Mouse (Mus musculus) ES-Bruce4 (cell line): Measurements from ENCODE around the gene Map3k5.

Experiments
- CTCF ChIP-seq: IDR thresholded peaks from one replicate; pipeline ENCODE4 v1.8.1; 2011; ENCODE audit warnings: low read depth, low read length
- EP300 ChIP-seq: IDR thresholded peaks from 2 replicates; pipeline ENCODE4 v1.6.1; 2011; ENCODE audit warnings: low read depth, low read length; ENCODE audit not compliant: insufficient read depth

DNA sequence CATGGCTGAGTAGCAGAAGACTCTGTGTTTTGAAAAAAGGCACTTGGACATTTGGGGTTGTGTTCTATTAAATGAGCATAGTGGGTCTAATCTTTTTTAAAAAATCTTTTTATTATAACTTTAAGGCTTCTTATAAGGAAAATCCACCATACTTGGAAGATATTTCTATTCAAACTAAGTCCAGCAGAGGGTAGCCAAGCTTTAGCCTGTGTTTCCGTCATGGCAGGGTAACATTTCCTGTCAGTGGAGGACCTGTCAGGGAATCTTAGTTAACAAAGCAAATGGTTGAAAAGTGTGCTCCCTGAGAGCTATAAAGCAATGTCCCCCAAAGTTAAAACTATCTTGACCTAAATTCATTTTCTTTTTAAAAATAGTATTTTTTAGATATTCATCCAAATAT lies 22.7 kb upstream of the Map3k5 start:
- no peak for TF ChIP-seq CTCF
- no peak for TF ChIP-seq EP300
